Mouse (Mus musculus) embryonic facial prominence, embryonic 14.5 days (tissue): ENCODE data around the gene Klb. TPM values are rescaled to one million over a fixed set of nuclear protein-coding genes. Genes with fewer than 3 reads are reported as not detected.

Experiments used
- ATAC-seq: fragments of 200-750 bp; cut with Nextera tagmentation; 2 replicates; pipeline ENCODE4 v1.8.0; 2017; ENCODE audit warnings: low read depth, moderate number of reproducible peaks, moderate TSS enrichment
- DNase-seq: peaks from one replicate; pipeline ENCODE4 v3.0.0-alpha.2; 2015; ENCODE audit warnings: low spot score
- H3K27ac ChIP-seq: fragments of 300-500 bp; sonication (generic); replicated peaks from 2 replicates; pipeline ENCODE4 v1.5.1; 2014; ENCODE audit warnings: low read depth, mild to moderate bottlenecking, low read length, moderate library complexity
- H3K27me3 ChIP-seq: fragments of 300-500 bp; sonication (generic); replicated peaks from 2 replicates; pipeline ENCODE4 v1.6.1; 2014; ENCODE audit warnings: low read length; ENCODE audit not compliant: control insufficient read depth, insufficient read depth
- H3K36me3 ChIP-seq: fragments of 300-500 bp; sonication (generic); 2 replicates; pipeline ENCODE4 v1.6.1; 2014; ENCODE audit warnings: low read length, mixed read lengths; ENCODE audit not compliant: control insufficient read depth, insufficient read depth
- H3K4me1 ChIP-seq: fragments of 300-500 bp; sonication (generic); 2 replicates; pipeline ENCODE4 v1.6.1; 2014; ENCODE audit warnings: antibody characterized with exemption, low read length; ENCODE audit not compliant: control insufficient read depth, insufficient read depth
- H3K4me2 ChIP-seq: fragments of 300-500 bp; sonication (generic); 2 replicates; pipeline ENCODE4 v1.6.1; 2014; ENCODE audit warnings: low read depth, mild to moderate bottlenecking, low read length, moderate library complexity, mixed read lengths
- H3K4me3 ChIP-seq: fragments of 300-500 bp; sonication (generic); 2 replicates; pipeline ENCODE4 v1.5.1; 2014; ENCODE audit warnings: low read depth, mild to moderate bottlenecking, low read length
- H3K9ac ChIP-seq: fragments of 300-500 bp; sonication (generic); 2 replicates; pipeline ENCODE4 v1.6.1; 2014; ENCODE audit warnings: low read depth, mild to moderate bottlenecking, low read length, moderate library complexity, mixed read lengths
- H3K9me3 ChIP-seq: fragments of 300-500 bp; sonication (generic); 2 replicates; pipeline ENCODE4 v1.6.1; 2016; ENCODE audit warnings: low read length; ENCODE audit not compliant: control insufficient read depth
- WGBS: fragments of 180-500 bp; shearing (Covaris S2); extraction: QIAGEN DNeasy Blood & Tissue Kit; methylation state at CpG from one replicate; pipeline ENCODE4 v1.1.7; 2014; 5-methylcytosine and 5-hydroxymethylcytosine counted together
- polyA plus RNA-seq: library from polyadenylated mRNA; unstranded; fragments of >200 nt; fragmentation: Nextera tagmentation; extraction: Ambion mirVana; gene quantifications from 2 replicates; pipeline ENCODE4 v1.2.1, GENCODE M21; 2014

Klb gene
- polyA plus RNA-seq, 1 experiment from 2014 or later: 0.65 TPM

- Histone ChIP-seq H3K36me3 (no peaks in the 10 kb centered on the region), H3K4me1 (no peaks in the 10 kb centered on the region), H3K4me2 (no peak overlapping the region), H3K27ac (no peak overlapping the region), H3K9ac (no peak overlapping the region), H3K9me3 (no peaks in the 10 kb centered on the region), H3K27me3 (no peaks in the 10 kb centered on the region), H3K4me3 (no peak overlapping the region)
- ATAC-seq (no peak), DNase-seq (no peak)
- 63% methylated on average over 10 of the region's 10 CpGs for WGBS
These were observed 2.4 kb downstream of the Klb start for GRCm38 (mm10) chr5:65350508-65350907.

- H3K9ac ChIP-seq: no peak overlapping the region
- no peaks in the 10 kb centered on the region for H3K36me3 ChIP-seq
- no peaks in the 10 kb centered on the region for H3K4me1 ChIP-seq
- no peak for DNase-seq
- no peak overlapping the region for H3K4me3 ChIP-seq
- H3K9me3 ChIP-seq: no peaks in the 10 kb centered on the region
- H3K27ac ChIP-seq: no peak overlapping the region
- WGBS: 78% methylated on average over 3 of the region's 3 CpGs
- ATAC-seq: no peak
- H3K4me2 ChIP-seq: no peak overlapping the region
- H3K27me3 ChIP-seq: no peaks in the 10 kb centered on the region
These were observed 6.0 kb downstream of the Klb start for GRCm38 (mm10) chr5:65354097-65354496.

- no peak for ATAC-seq
- DNase-seq: no peak
- no peaks in the 10 kb centered on the region for H3K4me1 ChIP-seq
- H3K9me3 ChIP-seq: no peaks in the 10 kb centered on the region
- no peak overlapping the region for H3K27ac ChIP-seq
- no peak overlapping the region for H3K9ac ChIP-seq
- 79% methylated on average over 5 of the region's 5 CpGs for WGBS
- no peaks in the 10 kb centered on the region for H3K27me3 ChIP-seq
- H3K36me3 ChIP-seq: no peaks in the 10 kb centered on the region
- no peak overlapping the region for H3K4me2 ChIP-seq
- no peak overlapping the region for H3K4me3 ChIP-seq
These were observed 6.9 kb downstream of the Klb start for GRCm38 (mm10) chr5:65354985-65355384.

GRCm38 (mm10) chr5:65356851-65357250 is 8.7 kb downstream of the Klb start:
- no peaks in the 10 kb centered on the region for H3K36me3 ChIP-seq
- no peak overlapping the region for H3K4me2 ChIP-seq
- no peaks in the 10 kb centered on the region for H3K9me3 ChIP-seq
- no peaks in the 10 kb centered on the region for H3K4me1 ChIP-seq
- H3K27ac ChIP-seq: no peak overlapping the region
- no peak for ATAC-seq
- no peaks in the 10 kb centered on the region for H3K27me3 ChIP-seq
- 82% methylated on average over 6 of the region's 6 CpGs for WGBS
- no peak overlapping the region for H3K9ac ChIP-seq
- no peak overlapping the region for H3K4me3 ChIP-seq
- no peak for DNase-seq

- ATAC-seq: no peak
- Histone ChIP-seq H3K4me1 (no peaks in the 10 kb centered on the region), H3K4me3 (no peak overlapping the region), H3K9ac (no peak overlapping the region), H3K27me3 (no peaks in the 10 kb centered on the region), H3K9me3 (no peaks in the 10 kb centered on the region), H3K36me3 (no peaks in the 10 kb centered on the region), H3K4me2 (no peak overlapping the region), H3K27ac (no peak overlapping the region)
- no peak for DNase-seq
- WGBS: 87% methylated on average over 3 of the region's 3 CpGs
These were observed 9.7 kb downstream of the Klb start for GRCm38 (mm10) chr5:65357771-65358170.

- Histone ChIP-seq H3K27ac (no peak overlapping the region), H3K36me3 (no peaks in the 10 kb centered on the region), H3K4me1 (no peaks in the 10 kb centered on the region), H3K4me2 (no peak overlapping the region), H3K9me3 (no peaks in the 10 kb centered on the region), H3K27me3 (no peaks in the 10 kb centered on the region), H3K9ac (no peak overlapping the region), H3K4me3 (no peak overlapping the region)
- ATAC-seq: no peak
- DNase-seq: no peak
- 86% methylated on average over 11 of the region's 11 CpGs for WGBS
These were observed 19.7 kb downstream of the Klb start for GRCm38 (mm10) chr5:65367837-65368236.

GRCm38 (mm10) chr5:65371551-65371950 is 23.4 kb downstream of the Klb start:
- ATAC-seq (no peak), DNase-seq (no peak)
- H3K36me3 ChIP-seq: no peaks in the 10 kb centered on the region
- no peak overlapping the region for H3K4me2 ChIP-seq
- WGBS: 94% methylated on average over 7 of the region's 7 CpGs
- no peak overlapping the region for H3K4me3 ChIP-seq
- H3K27ac ChIP-seq: no peak overlapping the region
- no peak overlapping the region for H3K9ac ChIP-seq
- H3K4me1 ChIP-seq: no peaks in the 10 kb centered on the region
- H3K9me3 ChIP-seq: no peaks in the 10 kb centered on the region
- no peaks in the 10 kb centered on the region for H3K27me3 ChIP-seq

GRCm38 (mm10) chr5:65374746-65375145 is 26.6 kb downstream of the Klb start:
- ATAC-seq (no peak), DNase-seq (no peak)
- H3K9ac ChIP-seq: no peak overlapping the region
- H3K4me3 ChIP-seq: no peak overlapping the region
- no peaks in the 10 kb centered on the region for H3K9me3 ChIP-seq
- no peak overlapping the region for H3K27ac ChIP-seq
- H3K27me3 ChIP-seq: no peaks in the 10 kb centered on the region
- H3K4me1 ChIP-seq: no peaks in the 10 kb centered on the region
- 74% methylated on average over 7 of the region's 7 CpGs for WGBS
- H3K4me2 ChIP-seq: no peak overlapping the region
- H3K36me3 ChIP-seq: no peaks in the 10 kb centered on the region

GRCm38 (mm10) chr5:65385704-65386103 is 37.6 kb downstream of the Klb start:
- no peak overlapping the region for H3K4me2 ChIP-seq
- H3K36me3 ChIP-seq: peaks cover 40% of the 10 kb centered on the region
- H3K4me3 ChIP-seq: no peak overlapping the region
- no peaks in the 10 kb centered on the region for H3K27me3 ChIP-seq
- H3K9ac ChIP-seq: no peak overlapping the region
- H3K27ac ChIP-seq: no peak overlapping the region
- no peak for ATAC-seq
- 63% methylated on average over 2 of the region's 2 CpGs for WGBS
- DNase-seq: no peak
- H3K4me1 ChIP-seq: peaks cover 11% of the 10 kb centered on the region
- no peaks in the 10 kb centered on the region for H3K9me3 ChIP-seq
